Mouse (Mus musculus) thymus, postnatal 36 days (tissue): ENCODE measurements around the gene Sfxn1.

Source experiments
- DNase-seq, 2 experiments: peaks; one replicate each; pipeline ENCODE4 v3.0.0; 2022; ENCODE audit warnings: mixed read lengths in 2 of 2

The Sfxn1 gene

DNA sequence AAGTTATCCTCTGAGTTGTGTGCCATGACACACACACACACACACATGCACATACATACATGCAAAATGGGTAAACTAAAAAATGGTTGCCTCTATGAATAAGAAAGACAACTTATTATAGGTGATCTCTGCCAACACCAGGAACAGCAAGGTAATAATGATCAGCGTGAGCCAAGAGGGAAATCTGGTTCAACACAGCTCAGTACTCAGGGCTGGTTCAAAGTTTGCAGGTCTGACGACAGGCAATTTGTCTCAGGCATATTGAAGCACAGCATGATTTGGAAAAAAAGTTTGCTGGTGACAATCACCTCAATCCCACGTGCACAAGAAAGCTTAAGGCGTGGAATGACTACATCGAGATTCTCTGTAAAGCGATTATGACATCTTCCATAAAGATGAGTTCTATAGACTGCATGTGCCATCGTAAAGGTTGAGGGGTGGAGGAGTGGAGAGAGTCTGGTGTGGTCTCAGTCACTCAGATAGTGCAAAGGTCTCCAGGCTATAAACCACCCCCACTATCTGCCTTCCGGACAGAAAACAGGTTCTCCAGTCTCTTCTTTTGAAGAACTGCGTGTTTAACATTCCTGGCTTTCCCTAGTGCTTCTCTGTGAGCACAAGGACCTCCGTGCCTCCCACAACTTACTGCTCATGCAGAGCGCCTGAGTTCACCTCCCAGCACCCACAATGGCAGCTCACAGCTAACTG lies 6.0 kb downstream of the Sfxn1 start:
- DNase-seq: no peak

DNA sequence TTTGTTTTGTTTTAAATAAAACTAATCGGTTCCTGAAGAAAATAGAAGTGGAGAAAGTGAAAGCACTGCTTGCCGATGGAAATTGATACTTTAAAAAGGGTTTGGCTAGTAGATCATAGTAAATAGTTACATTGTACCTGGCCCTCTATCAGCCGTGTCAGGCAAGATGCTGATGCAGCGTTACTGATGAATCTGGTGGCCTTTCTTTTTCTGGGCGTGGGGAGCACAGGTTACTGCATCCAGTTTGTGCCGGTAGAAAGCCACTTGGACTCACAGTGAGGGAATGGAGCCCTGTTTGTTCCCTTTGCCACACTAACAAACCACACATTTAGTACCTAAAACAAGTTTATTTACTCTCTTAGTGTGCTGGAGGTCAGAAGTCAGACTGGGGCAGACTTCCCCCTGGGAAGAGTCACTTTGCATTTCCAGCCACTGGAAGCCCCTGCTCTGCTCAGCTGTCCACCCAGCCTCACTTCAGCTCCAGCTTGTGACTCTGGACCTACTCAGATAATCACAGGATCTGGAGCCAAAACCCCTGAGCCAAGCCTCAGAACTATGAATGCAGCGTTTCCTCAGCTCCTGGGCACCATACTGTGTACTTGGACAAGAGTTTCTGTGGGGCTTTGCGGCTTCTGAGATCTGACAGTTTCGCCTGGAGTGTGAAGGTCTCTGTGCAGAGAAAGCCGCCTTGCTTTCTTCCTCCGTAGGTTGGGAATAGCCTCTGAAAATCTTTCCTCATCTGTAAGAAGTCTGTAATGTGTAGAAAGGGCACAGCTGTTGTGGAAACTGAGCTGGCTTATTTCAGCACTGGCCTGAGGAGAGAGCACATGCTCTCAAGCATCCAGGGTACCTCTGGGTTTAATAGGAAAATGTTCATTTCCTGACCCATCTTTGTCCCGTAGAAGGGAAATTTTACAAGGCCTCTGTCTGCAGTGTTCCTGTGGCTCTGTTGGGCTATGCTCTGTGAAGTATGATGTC lies 8.4 kb downstream of the Sfxn1 start:
- no peak for DNase-seq

GRCm38 (mm10) chr13:54080785-54081184 lies 9.1 kb downstream of the Sfxn1 start:
- no peak for DNase-seq

GRCm38 (mm10) chr13:54082946-54083345 lies 11.3 kb downstream of the Sfxn1 start:
- DNase-seq: no peak

DNA sequence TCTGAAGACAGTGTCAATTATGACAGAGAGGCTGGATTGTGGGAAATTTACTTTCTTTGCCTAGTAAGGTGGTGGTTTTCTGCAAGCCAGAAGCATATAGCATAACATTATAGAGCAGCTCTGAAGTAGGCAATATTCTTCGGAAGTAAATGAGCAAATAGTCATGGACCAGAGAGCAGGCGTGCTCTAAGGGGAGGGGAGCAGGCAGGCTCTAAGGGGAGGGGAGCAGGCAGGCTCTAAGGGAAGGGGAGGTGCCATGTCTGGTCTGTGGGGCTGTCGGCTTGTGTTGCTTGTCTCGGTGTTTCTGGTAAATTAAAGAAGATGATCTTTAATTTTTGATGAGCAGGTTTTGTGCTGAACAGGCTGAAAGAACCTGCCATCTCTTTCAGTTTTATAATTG lies 12.5 kb downstream of the Sfxn1 start:
- DNase-seq: no peak

- no peak for DNase-seq
Observed at GRCm38 (mm10) chr13:54084826-54085225, 13.2 kb downstream of the Sfxn1 start.

DNA sequence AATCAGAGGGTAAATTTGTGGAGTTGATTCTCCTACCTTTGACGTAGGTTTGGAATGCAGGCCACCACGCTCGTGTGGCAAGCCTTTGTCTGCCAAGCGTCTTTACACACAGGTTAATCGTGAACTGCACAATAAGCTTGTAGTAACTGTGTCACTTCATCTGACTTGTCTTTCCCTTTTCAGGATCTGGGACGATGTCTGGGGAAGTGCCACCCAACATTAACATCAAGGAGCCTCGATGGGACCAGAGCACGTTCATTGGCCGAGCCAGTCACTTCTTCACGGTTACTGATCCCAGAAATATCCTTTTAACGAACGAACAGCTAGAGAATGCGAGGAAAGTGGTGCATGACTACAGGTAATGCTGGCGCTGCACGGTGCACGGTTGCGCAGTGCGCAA lies 13.6 kb downstream of the Sfxn1 start:
- DNase-seq: no peak

GRCm38 (mm10) chr13:54091719-54092118 lies 20.1 kb downstream of the Sfxn1 start:
- DNase-seq: no peak

GRCm38 (mm10) chr13:54094349-54094748 lies 22.7 kb downstream of the Sfxn1 start:
- DNase-seq: no peak

DNA sequence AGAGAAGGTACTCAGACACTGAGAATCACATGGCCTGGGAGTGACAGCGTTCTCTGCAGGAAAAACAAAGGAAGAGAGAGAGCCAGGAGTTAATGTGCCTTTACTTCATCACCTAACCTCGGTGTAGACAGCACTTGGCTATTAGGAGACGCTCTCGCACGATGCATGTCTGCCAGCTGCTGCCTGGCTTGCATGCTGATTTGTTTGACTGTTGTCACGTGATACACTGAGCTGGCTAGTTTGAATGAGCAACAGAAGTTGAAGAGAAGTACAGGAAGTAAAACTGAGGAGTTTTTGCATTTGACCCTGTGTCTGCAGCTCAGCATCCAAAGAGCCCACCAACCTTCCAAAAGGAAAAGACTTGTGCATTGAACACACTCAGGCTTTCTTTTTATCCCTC lies 23.3 kb downstream of the Sfxn1 start:
- DNase-seq: no peak

GRCm38 (mm10) chr13:54095721-54096120 lies 24.1 kb downstream of the Sfxn1 start:
- DNase-seq: no peak

GRCm38 (mm10) chr13:54097227-54097626 lies 25.6 kb downstream of the Sfxn1 start:
- DNase-seq: no peak

- no peak for DNase-seq
Observed at GRCm38 (mm10) chr13:54097797-54098196, 26.1 kb downstream of the Sfxn1 start.

DNA sequence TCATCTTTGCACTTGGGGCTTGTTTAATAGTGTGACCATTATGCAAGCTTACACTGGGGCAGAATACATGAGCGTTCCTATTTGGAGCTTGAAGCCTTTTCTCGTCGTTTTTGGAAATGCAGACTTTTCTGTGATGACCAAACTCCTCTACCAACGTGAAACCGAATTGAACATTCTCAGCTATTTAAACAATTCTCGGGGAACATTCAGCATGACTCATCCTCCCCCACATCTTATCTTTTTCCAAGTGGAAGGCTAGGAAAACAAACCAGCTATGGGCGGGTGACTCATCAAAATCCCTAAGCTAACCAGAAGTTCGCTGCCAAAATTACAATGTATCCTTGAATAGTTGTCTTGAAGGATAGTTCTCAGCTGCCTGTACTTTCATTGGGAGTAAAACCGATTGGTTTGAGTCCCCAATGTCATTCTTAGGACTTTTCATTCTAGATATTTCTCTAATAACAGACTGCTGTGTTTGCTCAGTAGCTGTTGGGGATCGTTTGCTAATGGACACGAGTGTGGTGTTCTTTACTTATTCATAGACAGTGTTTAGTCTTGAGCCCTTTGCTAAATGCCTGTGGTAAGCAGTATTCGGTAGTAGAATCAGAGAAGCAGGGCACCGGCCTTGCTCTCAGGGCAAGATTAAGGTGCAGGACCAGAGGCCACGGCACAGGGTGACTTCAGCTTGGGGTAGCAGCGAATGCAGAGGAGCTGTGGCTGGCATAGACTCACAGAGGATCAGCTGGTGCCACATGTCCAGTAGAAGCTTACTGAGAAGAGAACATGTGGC lies 29.6 kb downstream of the Sfxn1 start:
- DNase-seq: no peak

DNA sequence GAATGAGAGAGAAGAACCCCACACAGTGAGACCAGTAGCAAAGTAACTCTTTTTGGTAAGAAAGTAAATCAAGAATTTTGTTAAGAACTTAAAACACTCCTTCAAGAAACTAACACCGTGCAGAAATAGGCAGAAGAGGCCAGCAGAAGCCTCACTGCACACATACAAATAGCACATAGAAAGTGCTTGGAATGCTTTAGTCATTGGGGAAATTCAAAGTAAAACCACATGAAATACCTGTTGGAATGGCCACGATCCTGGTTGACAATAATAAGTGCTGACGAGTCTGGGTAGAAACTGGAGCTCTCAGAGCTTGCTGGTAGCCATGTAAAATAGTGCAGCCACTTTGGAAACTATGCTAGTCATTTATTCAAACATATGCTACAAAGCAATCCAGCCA lies 30.4 kb downstream of the Sfxn1 start:
- no peak for DNase-seq

- DNase-seq: no peak
Observed at GRCm38 (mm10) chr13:54103271-54103670, 31.6 kb downstream of the Sfxn1 start.

DNA sequence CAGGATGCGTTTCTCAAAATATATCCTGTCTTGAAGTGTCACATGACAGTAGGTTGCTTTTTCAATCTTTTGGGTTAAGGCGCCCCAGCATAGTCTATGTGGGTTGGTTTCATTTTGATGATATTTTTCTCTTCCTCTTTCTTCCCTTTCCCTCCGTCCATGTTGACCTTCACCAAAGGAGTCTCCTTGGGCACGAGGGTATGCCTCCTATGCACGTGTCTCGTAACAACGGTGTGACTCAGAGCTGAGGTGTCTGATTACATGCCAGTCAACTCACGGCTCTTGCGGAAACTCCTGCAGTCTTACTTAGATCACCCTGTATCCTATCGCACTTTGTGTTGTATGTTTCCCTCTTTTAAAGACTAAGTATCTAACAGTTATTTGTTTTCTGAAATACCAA lies 32.2 kb downstream of the Sfxn1 start:
- no peak for DNase-seq

GRCm38 (mm10) chr13:54113819-54114550 lies 42.3 kb downstream of the Sfxn1 start:
- peak; percentile 32 to 41 for DNase-seq

DNA sequence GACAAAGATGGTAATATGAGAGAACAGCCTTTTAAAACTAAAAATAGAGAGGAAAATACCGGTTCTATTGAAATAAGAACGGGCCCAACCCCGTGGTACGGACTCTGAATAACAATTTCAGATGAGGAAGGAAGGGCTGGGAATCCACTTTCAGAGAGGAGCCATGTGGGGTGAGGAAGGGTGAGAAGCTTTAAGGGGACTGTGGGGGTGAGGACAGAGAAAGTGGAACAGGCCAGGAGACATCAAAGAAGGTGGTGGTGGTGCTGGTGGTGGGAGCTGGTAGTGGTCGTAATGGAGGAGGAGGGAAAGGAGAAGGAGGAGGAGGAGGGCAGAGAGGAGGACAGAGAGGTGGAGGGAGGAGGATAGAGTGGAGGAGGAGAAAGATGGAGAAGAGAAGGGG lies 43.3 kb downstream of the Sfxn1 start:
- no peak for DNase-seq

GRCm38 (mm10) chr13:54115779-54116178 lies 44.1 kb downstream of the Sfxn1 start:
- no peak for DNase-seq

GRCm38 (mm10) chr13:54118355-54118754 lies 46.7 kb downstream of the Sfxn1 start:
- DNase-seq: no peak

DNA sequence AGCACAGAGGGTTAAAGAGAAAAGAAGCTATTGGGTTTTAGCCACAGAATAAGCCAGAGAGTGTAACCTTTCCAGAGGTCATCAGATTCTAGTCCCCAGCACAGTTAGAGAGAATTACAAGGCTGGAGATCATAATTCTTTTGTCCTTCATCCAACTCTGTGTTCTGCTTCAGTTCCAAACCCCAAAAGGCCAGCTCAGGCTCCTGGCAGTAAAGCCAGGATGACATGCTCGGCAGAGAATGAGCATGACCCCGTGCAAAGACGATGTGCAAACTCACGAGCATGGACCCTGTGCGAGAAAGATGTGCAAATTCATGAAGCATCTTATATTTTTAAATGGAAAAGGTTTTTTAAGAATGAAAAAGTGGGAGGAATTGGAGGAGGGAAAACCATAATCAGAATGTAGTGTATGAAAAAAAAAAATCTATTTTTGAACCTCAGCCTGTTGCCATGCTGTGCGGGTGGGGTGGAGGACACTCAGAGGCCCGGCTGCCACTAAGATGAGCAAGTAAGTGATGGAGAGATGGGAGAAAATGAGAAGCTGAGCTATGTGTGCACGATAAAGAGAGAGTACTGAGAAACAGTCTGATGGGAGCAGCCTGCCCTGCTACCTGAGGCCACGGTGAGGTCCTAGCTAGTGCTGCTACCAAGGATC lies 66.2 kb downstream of the Sfxn1 start:
- no peak for DNase-seq
